Mouse (Mus musculus) olfactory bulb, adult 2 months (tissue): ENCODE measurements at regions not wholly inside any gene's neighbourhood (a gene's known extent, or its start where the extent isn't known, plus 50 kb on each side); places are given as distances from the start of the nearest gene placed in this dataset.

Experiments used
- CTCF ChIP-seq: fragments of 200-500 bp; IDR thresholded peaks from 2 replicates; pipeline ENCODE4 v1.5.1; 2012; ENCODE audit warnings: low read depth, mild to moderate bottlenecking, low read length, moderate library complexity; ENCODE audit not compliant: insufficient read depth
- POLR2A ChIP-seq: fragments of 200-500 bp; IDR thresholded peaks from 2 replicates; pipeline ENCODE4 v1.6.1; 2012; ENCODE audit warnings: mild to moderate bottlenecking, low read depth, low read length, moderate library complexity; ENCODE audit not compliant: insufficient read depth

DNA sequence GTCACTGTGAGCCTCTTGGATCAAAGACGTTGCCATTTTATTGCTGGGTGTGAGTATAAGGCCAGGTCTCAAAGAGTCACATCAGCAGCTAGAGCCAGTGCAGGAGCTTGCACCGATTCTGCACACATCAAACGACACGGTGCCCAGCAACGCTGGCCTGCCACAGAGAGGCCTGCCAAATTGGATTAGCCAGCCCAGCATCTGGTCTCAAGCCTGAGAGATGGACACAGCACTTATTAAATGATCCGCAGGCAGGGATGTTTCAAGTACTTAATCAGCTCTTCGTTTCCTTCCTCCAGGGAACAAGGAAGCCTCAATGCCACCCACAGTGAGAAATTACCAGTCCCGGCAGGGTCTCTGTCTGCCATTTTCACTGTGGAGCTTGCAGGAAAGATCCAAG is 106.1 kb upstream of the Shb start:
- TF ChIP-seq CTCF (no peak), POLR2A (no peak)
